Mouse (Mus musculus) embryonic facial prominence, embryonic 11.5 days (tissue): ENCODE measurements around the gene Tbc1d24. TPM values are rescaled to one million over a fixed set of nuclear protein-coding genes. Genes with fewer than 3 reads are reported as not detected.

ENCODE experiments used
- ATAC-seq: fragments of 200-750 bp; cut with Nextera tagmentation; replicated peaks from 2 replicates; pipeline ENCODE4 v1.8.0; 2017; ENCODE audit warnings: low read depth; ENCODE audit not compliant: insufficient number of reproducible peaks, low FRiP score, low TSS enrichment
- DNase-seq: peaks from one replicate; pipeline ENCODE4 v3.0.0-alpha.2; 2015; ENCODE audit warnings: low spot score
- H3K27ac ChIP-seq: fragments of 300-500 bp; sonication (generic); replicated peaks from 2 replicates; pipeline ENCODE4 v1.5.1; 2014; ENCODE audit warnings: mild to moderate bottlenecking, low read depth, low read length, control low read depth
- H3K27me3 ChIP-seq: fragments of 300-500 bp; sonication (generic); 2 replicates; pipeline ENCODE4 v1.6.1; 2014; ENCODE audit warnings: mild to moderate bottlenecking, low read length, moderate library complexity, mixed read lengths; ENCODE audit not compliant: control insufficient read depth, insufficient read depth
- H3K36me3 ChIP-seq: fragments of 300-500 bp; sonication (generic); replicated peaks from 2 replicates; pipeline ENCODE4 v1.6.1; 2014; ENCODE audit warnings: low read depth, mild to moderate bottlenecking, low read length, moderate library complexity, mixed read lengths; ENCODE audit not compliant: control insufficient read depth, insufficient read depth
- H3K4me1 ChIP-seq: fragments of 300-500 bp; sonication (generic); 2 replicates; pipeline ENCODE4 v1.6.1; 2014; ENCODE audit warnings: low read length, mixed read lengths; ENCODE audit not compliant: control insufficient read depth, insufficient read depth
- H3K4me2 ChIP-seq: fragments of 300-500 bp; sonication (generic); 2 replicates; pipeline ENCODE4 v1.6.1; 2014; ENCODE audit warnings: low read depth, mild to moderate bottlenecking, control low read depth, low read length, moderate library complexity
- H3K4me3 ChIP-seq: fragments of 300-500 bp; sonication (generic); 2 replicates; pipeline ENCODE4 v1.5.1; 2014; ENCODE audit warnings: low read depth, low read length, control low read depth
- H3K9ac ChIP-seq: fragments of 300-500 bp; sonication (generic); replicated peaks from 2 replicates; pipeline ENCODE4 v1.6.1; 2014; ENCODE audit warnings: mild to moderate bottlenecking, control low read depth, low read length
- H3K9me3 ChIP-seq: fragments of 300-500 bp; sonication (generic); replicated peaks from 2 replicates; pipeline ENCODE4 v1.6.1; 2016; ENCODE audit warnings: mild to moderate bottlenecking, low read length, inconsistent platforms, mixed read lengths; ENCODE audit not compliant: control insufficient read depth
- WGBS: fragments of 180-500 bp; shearing (Covaris S2); extraction: QIAGEN DNeasy Blood & Tissue Kit; methylation state at CpG from one replicate; pipeline ENCODE4 v1.1.7; 2014; 5-methylcytosine and 5-hydroxymethylcytosine counted together
- polyA plus RNA-seq: library from polyadenylated mRNA; unstranded; fragments of >200 nt; fragmentation: Nextera tagmentation; extraction: Ambion mirVana; gene quantifications from 2 replicates; pipeline ENCODE4 v1.2.1, GENCODE M21; 2014

Gene Tbc1d24
- polyA plus RNA-seq, 1 experiment from 2014 or later, result 3.7 TPM

GRCm38 (mm10) chr17:24151382-24151781 is 54.0 kb downstream of the Tbc1d24 start:
- H3K27me3 ChIP-seq, result no peaks in the 10 kb centered on the region
- 19% methylated on average over 7 of the region's 7 CpGs for WGBS
- peak overlapping the region; percentile 33; the same call in 1 of the 2 replicates for H3K4me3 ChIP-seq
- DNase-seq (no peak), ATAC-seq (0 out of 2 replicates have a peak, but pooled peaks have one; percentile 5)
- no peaks in the 10 kb centered on the region for H3K9me3 ChIP-seq
- H3K9ac ChIP-seq, result no peak overlapping the region
- H3K27ac ChIP-seq, result no peak overlapping the region
- H3K4me2 ChIP-seq, result peak overlapping the region; percentile 72; the same call in 1 of the 2 replicates
- H3K4me1 ChIP-seq, result no peaks in the 10 kb centered on the region
- no peaks in the 10 kb centered on the region; the same call in 1 of the 2 replicates for H3K36me3 ChIP-seq

GRCm38 (mm10) chr17:24150824-24151223 is 54.5 kb downstream of the Tbc1d24 start, which contains the start of gene Pdpk1:
Pdpk1 (minus strand) TSS chr17:24150924.
- H3K4me2 ChIP-seq, result peak within 1 kb of the TSS; percentile 72
- DNase-seq (no peak), ATAC-seq (no peak)
- no peak within 1 kb of the TSS for H3K27ac ChIP-seq
- peak within 1 kb of the TSS; percentile 53 for H3K9ac ChIP-seq
- no peaks in the 10 kb centered on the region for H3K4me1 ChIP-seq
- no peaks in the 10 kb centered on the region; the same call in 1 of the 2 replicates for H3K36me3 ChIP-seq
- peak within 1 kb of the TSS; percentile 33 for H3K4me3 ChIP-seq
- WGBS, result 77% methylated on average over 2 of the region's 2 CpGs
- H3K27me3 ChIP-seq, result no peaks in the 10 kb centered on the region
- no peaks in the 10 kb centered on the region for H3K9me3 ChIP-seq

DNA sequence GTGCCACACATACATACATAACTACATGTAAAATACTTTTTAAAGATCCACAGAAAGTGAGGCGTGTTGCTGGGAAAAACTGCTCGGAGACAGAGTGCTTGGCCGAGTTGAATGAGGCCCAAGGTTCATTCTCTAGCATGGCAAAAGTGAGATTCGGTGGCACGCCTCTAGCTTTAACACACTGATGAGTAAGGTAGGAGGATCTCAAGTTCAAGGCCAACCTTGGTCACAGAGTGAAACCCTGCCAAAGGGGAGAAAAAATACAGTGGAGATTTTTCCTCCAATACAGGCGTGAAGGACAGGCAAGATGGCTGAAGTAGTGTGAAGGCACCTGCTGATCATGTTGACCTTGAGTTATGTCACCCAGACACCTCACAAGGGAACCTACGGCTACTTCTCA is 55.9 kb downstream of the Tbc1d24 start:
- H3K9me3 ChIP-seq, result no peaks in the 10 kb centered on the region
- H3K4me1 ChIP-seq, result no peaks in the 10 kb centered on the region
- no peak overlapping the region for H3K9ac ChIP-seq
- H3K4me2 ChIP-seq, result no peak overlapping the region
- no peaks in the 10 kb centered on the region for H3K27me3 ChIP-seq
- H3K27ac ChIP-seq, result no peak overlapping the region
- DNase-seq (no peak), ATAC-seq (no peak)
- no peaks in the 10 kb centered on the region; the same call in 1 of the 2 replicates for H3K36me3 ChIP-seq
- WGBS, result 87% methylated on average over 7 of the region's 7 CpGs
- no peak overlapping the region for H3K4me3 ChIP-seq

GRCm38 (mm10) chr17:24142897-24143296 is 62.5 kb downstream of the Tbc1d24 start:
- H3K4me1 ChIP-seq, result no peaks in the 10 kb centered on the region
- no peaks in the 10 kb centered on the region for H3K9me3 ChIP-seq
- no peak overlapping the region for H3K4me2 ChIP-seq
- ATAC-seq, result no peak
- H3K4me3 ChIP-seq, result no peak overlapping the region
- 43% methylated on average over 2 of the region's 2 CpGs for WGBS
- no peak overlapping the region for H3K9ac ChIP-seq
- H3K27me3 ChIP-seq, result no peaks in the 10 kb centered on the region
- no peak for DNase-seq
- no peak overlapping the region for H3K27ac ChIP-seq
- no peaks in the 10 kb centered on the region for H3K36me3 ChIP-seq

DNA sequence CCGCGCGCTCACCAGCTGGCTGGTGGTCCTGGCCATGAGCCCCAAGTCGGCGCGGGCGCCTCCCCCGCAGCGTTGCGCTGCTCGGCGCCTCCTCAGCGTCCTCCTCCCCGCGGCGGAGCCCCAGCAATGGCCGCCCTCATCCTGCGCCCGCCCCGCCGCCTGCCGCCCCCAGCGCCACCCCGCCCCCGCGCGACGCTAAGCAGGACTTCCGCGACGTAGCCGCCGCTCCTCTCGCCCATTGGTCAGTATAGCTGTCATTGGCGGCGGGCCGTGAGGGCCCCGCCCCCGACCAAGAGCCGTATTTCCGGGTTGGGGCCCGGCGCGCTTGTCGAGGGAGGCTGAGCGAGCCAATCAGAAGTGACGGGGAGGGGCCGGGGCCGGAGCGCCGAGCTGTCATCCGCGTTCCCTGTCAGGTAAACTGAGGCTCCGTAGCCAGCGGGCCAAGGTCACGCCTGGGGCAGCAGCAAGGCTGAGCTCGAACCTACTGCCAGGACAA is 63.9 kb downstream of the Tbc1d24 start:
- peak overlapping the region; percentile 97 for H3K4me3 ChIP-seq
- H3K27ac ChIP-seq, result peak overlapping the region; percentile 65; the same call in 1 of the 2 replicates
- peak overlapping the region; percentile 81 for H3K4me2 ChIP-seq
- no peaks in the 10 kb centered on the region for H3K27me3 ChIP-seq
- H3K4me1 ChIP-seq, result no peaks in the 10 kb centered on the region
- 0% methylated on average over 51 of the region's 57 CpGs for WGBS
- DNase-seq, result peak; percentile 97
- no peaks in the 10 kb centered on the region for H3K9me3 ChIP-seq
- H3K9ac ChIP-seq, result peak overlapping the region; percentile 93
- H3K36me3 ChIP-seq, result no peaks in the 10 kb centered on the region
- peak; percentile 97 for ATAC-seq

GRCm38 (mm10) chr17:24140845-24141424 is 64.4 kb downstream of the Tbc1d24 start:
- peak; percentile 34; the same call in 1 of the 2 replicates for ATAC-seq
- Histone ChIP-seq H3K4me1 (no peaks in the 10 kb centered on the region), H3K9ac (peak overlapping the region; percentile 93)

DNA sequence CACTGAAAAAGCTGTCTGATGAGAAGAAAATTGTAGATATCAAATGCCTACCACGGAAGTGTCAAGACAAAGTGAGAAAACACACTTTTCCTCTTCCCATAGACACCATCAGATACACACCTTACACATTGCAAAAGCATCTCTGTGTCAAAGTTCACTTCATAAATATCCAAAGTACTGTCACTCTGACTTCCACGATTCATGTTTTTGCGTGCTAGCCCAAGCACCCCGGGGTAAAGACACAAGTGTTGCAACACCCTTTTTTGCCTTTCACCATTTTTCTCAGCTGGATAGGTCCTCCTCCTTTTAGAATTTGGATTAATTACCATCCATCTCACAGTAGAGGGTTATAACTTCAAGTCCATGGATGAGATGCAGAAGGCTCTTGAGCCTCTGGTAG is 65.4 kb downstream of the Tbc1d24 start:
- Histone ChIP-seq H3K4me3 (0 out of 2 replicates have a peak overlapping the region, but pooled peaks have one; percentile 97), H3K4me2 (peak overlapping the region; percentile 81; the same call in 1 of the 2 replicates), H3K9ac (no peak overlapping the region), H3K9me3 (no peaks in the 10 kb centered on the region), H3K36me3 (no peaks in the 10 kb centered on the region), H3K27me3 (no peaks in the 10 kb centered on the region), H3K27ac (no peak overlapping the region), H3K4me1 (no peaks in the 10 kb centered on the region)
- WGBS, result 92% methylated on average over 4 of the region's 4 CpGs
- no peak for DNase-seq
- ATAC-seq, result no peak

More at GRCm38 (mm10) chr17:24140845-24141424, 64.4 kb downstream of the Tbc1d24 start:
- Histone ChIP-seq H3K4me3 (peak overlapping the region; percentile 97), H3K27ac (peak overlapping the region; percentile 65; the same call in 1 of the 2 replicates), H3K9me3 (no peaks in the 10 kb centered on the region), H3K36me3 (no peaks in the 10 kb centered on the region), H3K4me2 (peak overlapping the region; percentile 81), H3K27me3 (no peaks in the 10 kb centered on the region)
- WGBS, result under 1% methylated on average over 31 of the region's 43 CpGs
- DNase-seq, result peak; percentile 26

DNA sequence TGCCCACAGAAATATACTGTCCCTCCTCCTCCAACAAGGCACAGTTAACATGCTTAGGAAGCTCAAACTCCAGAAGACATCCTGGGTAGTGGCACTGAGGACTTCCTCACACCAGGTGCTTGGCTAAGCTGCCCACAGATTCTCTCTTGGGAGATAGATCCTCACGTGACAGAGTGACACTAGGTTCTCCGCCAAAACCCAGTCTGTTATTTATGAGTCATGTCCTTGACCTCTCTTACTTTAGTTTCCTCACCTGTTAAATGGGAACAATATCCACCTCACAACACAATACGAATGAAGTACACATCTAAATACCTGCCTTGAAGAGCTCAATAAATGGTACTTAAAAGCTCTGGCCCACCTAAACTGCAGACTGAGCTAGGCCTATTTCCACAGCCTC is 66.1 kb downstream of the Tbc1d24 start:
- 78% methylated on average over 3 of the region's 3 CpGs for WGBS
- Histone ChIP-seq H3K27me3 (no peaks in the 10 kb centered on the region), H3K4me3 (no peak overlapping the region), H3K9me3 (no peaks in the 10 kb centered on the region), H3K36me3 (no peaks in the 10 kb centered on the region), H3K9ac (no peak overlapping the region), H3K4me2 (no peak overlapping the region), H3K4me1 (no peaks in the 10 kb centered on the region), H3K27ac (no peak overlapping the region)
- no peak for ATAC-seq
- DNase-seq, result no peak
